Mouse (Mus musculus) neural tube, embryonic 11.5 days (tissue): ENCODE measurements at regions not wholly inside any gene's neighbourhood (a gene's known extent, or its start where the extent isn't known, plus 50 kb on each side); places are given as distances from the start of the nearest gene placed in this dataset.

Experiments used
- ATAC-seq: fragments of 200-750 bp; cut with Nextera tagmentation; 2 replicates; pipeline ENCODE4 v1.8.0; 2017; ENCODE audit warnings: moderate number of reproducible peaks, mild to moderate bottlenecking, moderate TSS enrichment, moderate library complexity; ENCODE audit not compliant: insufficient read depth, low FRiP score, low TSS enrichment
- DNase-seq: peaks from one replicate; pipeline ENCODE4 v3.0.0-alpha.2; 2015; ENCODE audit warnings: low spot score
- H3K27ac ChIP-seq: fragments of 300-500 bp; sonication (generic); 2 replicates; pipeline ENCODE4 v1.5.1; 2014; ENCODE audit warnings: low read depth, mild to moderate bottlenecking, low read length
- H3K27me3 ChIP-seq: fragments of 300-500 bp; sonication (generic); 2 replicates; pipeline ENCODE4 v1.6.1; 2014; ENCODE audit warnings: mild to moderate bottlenecking, low read length, mixed read lengths; ENCODE audit not compliant: control insufficient read depth, insufficient read depth
- H3K36me3 ChIP-seq: fragments of 300-500 bp; sonication (generic); 2 replicates; pipeline ENCODE4 v1.6.1; 2014; ENCODE audit warnings: mild to moderate bottlenecking, low read length, moderate library complexity, mixed read lengths; ENCODE audit not compliant: control insufficient read depth, insufficient read depth
- H3K4me1 ChIP-seq: fragments of 300-500 bp; sonication (generic); 2 replicates; pipeline ENCODE4 v1.6.1; 2014; ENCODE audit warnings: low read length, mixed read lengths; ENCODE audit not compliant: control insufficient read depth, insufficient read depth
- H3K4me2 ChIP-seq: fragments of 300-500 bp; sonication (generic); 2 replicates; pipeline ENCODE4 v1.6.1; 2014; ENCODE audit warnings: low read depth, mild to moderate bottlenecking, moderate library complexity
- H3K4me3 ChIP-seq: fragments of 300-500 bp; sonication (generic); 2 replicates; pipeline ENCODE4 v1.5.1; 2014; ENCODE audit warnings: low read depth, low read length
- H3K9ac ChIP-seq: fragments of 300-500 bp; sonication (generic); 2 replicates; pipeline ENCODE4 v1.6.1; 2014; ENCODE audit warnings: mild to moderate bottlenecking, low read length
- H3K9me3 ChIP-seq: fragments of 300-500 bp; sonication (generic); 2 replicates; pipeline ENCODE4 v1.6.1; 2016; ENCODE audit warnings: low read length; ENCODE audit not compliant: control insufficient read depth
- WGBS: fragments of 180-500 bp; shearing (Covaris S2); extraction: QIAGEN DNeasy Blood & Tissue Kit; methylation state at CpG from one replicate; pipeline ENCODE4 v1.1.7; 2014; 5-methylcytosine and 5-hydroxymethylcytosine counted together

GRCm38 (mm10) chr15:31980791-31981190 is 196.3 kb upstream of the Tas2r119 start:
- Histone ChIP-seq H3K4me3 (no peak overlapping the region), H3K27ac (no peak overlapping the region), H3K4me1 (no peaks in the 10 kb centered on the region), H3K4me2 (no peak overlapping the region), H3K9me3 (no peaks in the 10 kb centered on the region), H3K9ac (no peak overlapping the region), H3K27me3 (no peaks in the 10 kb centered on the region), H3K36me3 (no peaks in the 10 kb centered on the region)
- whole genome bisulfite sequencing: 88% methylated on average over 1 of the region's 1 CpGs
- ATAC-seq: no peak
- no peak for DNase-seq

GRCm38 (mm10) chr15:31987291-31987690 is 189.8 kb upstream of the Tas2r119 start:
- no peak for ATAC-seq
- H3K27me3 ChIP-seq: no peaks in the 10 kb centered on the region

DNA sequence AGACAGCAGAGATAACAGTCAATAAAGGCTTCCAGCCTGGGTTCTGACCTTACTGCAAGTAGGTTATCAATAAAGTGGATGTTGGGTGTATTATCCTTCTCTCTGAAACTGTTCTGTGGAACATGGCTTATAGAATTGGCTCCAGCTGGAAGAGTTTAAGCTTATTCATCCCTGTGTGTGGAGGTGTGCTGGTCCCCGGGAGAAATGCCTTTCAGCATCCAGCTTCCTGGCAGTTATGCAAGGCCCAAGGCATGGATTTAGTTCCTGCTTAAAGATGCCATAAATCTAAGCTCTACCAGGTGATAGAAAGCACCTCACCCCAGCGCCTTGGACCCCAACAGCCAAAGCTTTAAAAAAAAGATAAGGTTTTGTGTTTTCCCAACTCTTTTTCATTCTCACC is 188.0 kb upstream of the Tas2r119 start:
- no peaks in the 10 kb centered on the region for H3K27me3 ChIP-seq
- H3K9ac ChIP-seq: no peak overlapping the region
- WGBS: 80% methylated on average over 2 of the region's 2 CpGs
- no peaks in the 10 kb centered on the region for H3K4me1 ChIP-seq
- H3K27ac ChIP-seq: no peak overlapping the region
- H3K4me2 ChIP-seq: no peak overlapping the region
- DNase-seq (no peak), ATAC-seq (no peak)
- H3K36me3 ChIP-seq: no peaks in the 10 kb centered on the region
- H3K4me3 ChIP-seq: no peak overlapping the region
- no peaks in the 10 kb centered on the region for H3K9me3 ChIP-seq

More at GRCm38 (mm10) chr15:31987291-31987690, 189.8 kb upstream of the Tas2r119 start:
- no peak for DNase-seq
- no peak overlapping the region for H3K4me3 ChIP-seq
- H3K9me3 ChIP-seq: no peaks in the 10 kb centered on the region
- WGBS: 86% methylated on average over 3 of the region's 3 CpGs
- no peaks in the 10 kb centered on the region for H3K4me1 ChIP-seq
- H3K27ac ChIP-seq: no peak overlapping the region
- no peak overlapping the region for H3K4me2 ChIP-seq
- H3K36me3 ChIP-seq: no peaks in the 10 kb centered on the region
- no peak overlapping the region for H3K9ac ChIP-seq

DNA sequence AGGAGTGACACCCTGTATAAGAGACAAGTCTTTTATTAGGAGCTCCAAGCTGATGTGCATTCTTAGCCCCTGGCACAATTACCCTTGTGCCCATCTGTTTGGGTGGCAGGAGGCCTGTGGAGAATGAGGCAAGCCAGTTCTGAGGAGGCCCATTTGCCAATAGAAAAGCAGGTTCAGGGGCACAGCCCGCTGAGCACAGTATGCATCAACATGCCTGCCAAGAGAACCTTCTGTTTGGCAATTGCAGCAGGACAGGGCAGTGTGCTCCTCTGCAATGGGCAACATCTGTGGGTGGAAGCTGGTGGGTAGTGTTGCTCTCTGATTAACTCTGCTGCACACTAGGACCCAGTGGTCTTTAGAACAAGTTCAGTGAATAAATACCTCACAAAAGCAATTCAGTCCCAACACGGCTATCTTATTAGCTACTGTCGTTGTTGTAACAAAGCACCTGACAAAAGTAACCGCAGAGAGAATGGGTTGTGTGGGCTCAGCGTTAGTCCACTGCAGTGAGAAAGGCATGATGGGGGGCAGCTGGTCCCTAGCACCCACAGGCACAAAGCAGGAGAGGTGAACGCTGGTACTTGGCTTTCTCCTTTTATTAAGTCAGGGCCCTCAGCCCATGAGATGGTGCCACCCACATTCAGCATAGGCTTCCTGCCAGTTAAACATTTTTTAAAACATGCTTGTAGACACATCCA is 187.3 kb upstream of the Tas2r119 start:
- H3K27me3 ChIP-seq: no peaks in the 10 kb centered on the region
- H3K9me3 ChIP-seq: no peaks in the 10 kb centered on the region
- no peak overlapping the region for H3K4me2 ChIP-seq
- H3K9ac ChIP-seq: no peak overlapping the region
- H3K4me1 ChIP-seq: no peaks in the 10 kb centered on the region
- H3K27ac ChIP-seq: no peak overlapping the region
- no peak for DNase-seq
- H3K4me3 ChIP-seq: no peak overlapping the region
- 79% methylated on average over 6 of the region's 6 CpGs for WGBS
- ATAC-seq: no peak
- H3K36me3 ChIP-seq: no peaks in the 10 kb centered on the region

- Histone ChIP-seq H3K36me3 (no peaks in the 10 kb centered on the region), H3K4me1 (no peaks in the 10 kb centered on the region; the same call in 1 of the 2 replicates), H3K27ac (no peak overlapping the region), H3K9ac (no peak overlapping the region), H3K9me3 (no peaks in the 10 kb centered on the region), H3K4me2 (no peak overlapping the region), H3K27me3 (no peaks in the 10 kb centered on the region), H3K4me3 (no peak overlapping the region)
- DNase-seq (no peak), ATAC-seq (no peak)
- WGBS: 92% methylated on average over 2 of the region's 2 CpGs
Observed at GRCm38 (mm10) chr15:31997996-31998395, 179.1 kb upstream of the Tas2r119 start.

GRCm38 (mm10) chr15:31999553-31999952 is 177.5 kb upstream of the Tas2r119 start:
- Histone ChIP-seq H3K4me3 (no peak overlapping the region), H3K4me2 (no peak overlapping the region), H3K27ac (no peak overlapping the region), H3K9me3 (no peaks in the 10 kb centered on the region), H3K9ac (no peak overlapping the region), H3K36me3 (no peaks in the 10 kb centered on the region), H3K4me1 (peaks cover 3% of the 10 kb centered on the region; the same call in 1 of the 2 replicates), H3K27me3 (no peaks in the 10 kb centered on the region)
- no peak for ATAC-seq
- 79% methylated on average over 5 of the region's 5 CpGs for WGBS
- DNase-seq: no peak

- H3K4me2 ChIP-seq: no peak overlapping the region
- ATAC-seq (no peak), DNase-seq (no peak)
- 41% methylated on average over 2 of the region's 2 CpGs for WGBS
- H3K9ac ChIP-seq: no peak overlapping the region
- H3K27me3 ChIP-seq: no peaks in the 10 kb centered on the region
- H3K4me1 ChIP-seq: peaks cover 3% of the 10 kb centered on the region; the same call in 1 of the 2 replicates
- no peaks in the 10 kb centered on the region for H3K36me3 ChIP-seq
- H3K9me3 ChIP-seq: no peaks in the 10 kb centered on the region
- no peak overlapping the region for H3K4me3 ChIP-seq
- H3K27ac ChIP-seq: no peak overlapping the region
Observed at GRCm38 (mm10) chr15:32002950-32003422, 174.1 kb upstream of the Tas2r119 start.

GRCm38 (mm10) chr15:32003489-32003888 is 173.6 kb upstream of the Tas2r119 start:
- ATAC-seq (no peak), DNase-seq (no peak)
- 13% methylated on average over 5 of the region's 6 CpGs for WGBS
- Histone ChIP-seq H3K9me3 (no peaks in the 10 kb centered on the region), H3K4me3 (no peak overlapping the region), H3K27me3 (no peaks in the 10 kb centered on the region), H3K4me1 (peaks cover 3% of the 10 kb centered on the region; the same call in 1 of the 2 replicates), H3K27ac (no peak overlapping the region), H3K36me3 (no peaks in the 10 kb centered on the region), H3K4me2 (no peak overlapping the region), H3K9ac (no peak overlapping the region)

DNA sequence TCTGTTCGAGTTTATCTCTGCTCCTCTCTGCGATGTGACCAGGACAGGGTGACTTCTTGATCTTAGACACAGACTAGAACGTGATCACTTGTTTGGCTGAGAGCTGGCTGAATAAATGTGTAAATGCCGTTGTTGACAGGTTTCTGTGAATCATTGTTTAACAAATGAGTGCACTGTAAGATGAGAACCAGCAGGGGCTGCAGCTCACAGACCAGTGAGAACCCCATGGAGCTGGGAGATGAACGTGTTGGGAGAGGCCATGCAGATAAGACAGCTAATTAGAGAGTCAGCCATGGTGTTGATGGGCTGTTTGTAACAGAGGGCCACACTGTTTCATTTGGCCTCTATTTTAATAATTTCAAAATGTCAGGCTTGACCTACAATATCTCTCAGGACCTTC is 171.1 kb upstream of the Tas2r119 start:
- Histone ChIP-seq H3K36me3 (no peaks in the 10 kb centered on the region), H3K4me3 (no peak overlapping the region), H3K4me2 (no peak overlapping the region), H3K9me3 (no peaks in the 10 kb centered on the region), H3K4me1 (peaks cover 3% of the 10 kb centered on the region; the same call in 1 of the 2 replicates), H3K27ac (no peak overlapping the region), H3K9ac (no peak overlapping the region), H3K27me3 (no peaks in the 10 kb centered on the region)
- ATAC-seq (no peak), DNase-seq (no peak)
- WGBS: 34% methylated on average over 5 of the region's 5 CpGs
